Mouse (Mus musculus) cerebellum, postnatal 10 days (tissue): ENCODE measurements around the gene Gpx3.
A peak's percentile ranks its signal among the peaks of the same experiment; 100 is the strongest.

Experiments
- DNase-seq, 2 experiments: peaks; one replicate each; pipeline ENCODE4 v3.0.0; 2021; ENCODE audit warnings: mixed read lengths in 2 of 2

Gpx3 gene

GRCm38 (mm10) chr11:54881051-54881474 is 21.2 kb upstream of the Gpx3 start:
- DNase-seq, result no peak

GRCm38 (mm10) chr11:54882671-54883070 is 19.6 kb upstream of the Gpx3 start:
- DNase-seq, result no peak

- no peak for DNase-seq
Observed at GRCm38 (mm10) chr11:54884197-54884828, 17.9 kb upstream of the Gpx3 start.

- DNase-seq, result peak in 1 of 2 experiments; percentile 22
Observed at GRCm38 (mm10) chr11:54884937-54885336, 17.3 kb upstream of the Gpx3 start.

GRCm38 (mm10) chr11:54885406-54885805 is 16.8 kb upstream of the Gpx3 start:
- no peak for DNase-seq

GRCm38 (mm10) chr11:54887927-54888326 is 14.3 kb upstream of the Gpx3 start:
- DNase-seq, result no peak

- DNase-seq, result no peak
Observed at GRCm38 (mm10) chr11:54891341-54891740, 10.9 kb upstream of the Gpx3 start.

- no peak for DNase-seq
Observed at GRCm38 (mm10) chr11:54892091-54892490, 10.2 kb upstream of the Gpx3 start.

- DNase-seq, result no peak
Observed at GRCm38 (mm10) chr11:54894589-54894988, 7.7 kb upstream of the Gpx3 start.

GRCm38 (mm10) chr11:54896646-54897045 is 5.6 kb upstream of the Gpx3 start:
- peak; percentile 71 to 78 for DNase-seq

- no peak for DNase-seq
Observed at GRCm38 (mm10) chr11:54897470-54897869, 4.8 kb upstream of the Gpx3 start.

GRCm38 (mm10) chr11:54899657-54900056 is 2.6 kb upstream of the Gpx3 start:
- no peak for DNase-seq

GRCm38 (mm10) chr11:54903339-54903738 is 1.1 kb downstream of the Gpx3 start:
- no peak for DNase-seq

- no peak for DNase-seq
Observed at GRCm38 (mm10) chr11:54903940-54904706, 1.9 kb downstream of the Gpx3 start.

GRCm38 (mm10) chr11:54905086-54905485 is 2.8 kb downstream of the Gpx3 start:
- DNase-seq, result no peak

GRCm38 (mm10) chr11:54905931-54906330 is 3.7 kb downstream of the Gpx3 start:
- DNase-seq, result no peak

GRCm38 (mm10) chr11:54906466-54906865 is 4.2 kb downstream of the Gpx3 start:
- no peak for DNase-seq

- DNase-seq, result no peak
Observed at GRCm38 (mm10) chr11:54907259-54907658, 5.0 kb downstream of the Gpx3 start.

GRCm38 (mm10) chr11:54909273-54909672 is 7.0 kb downstream of the Gpx3 start:
- no peak for DNase-seq

GRCm38 (mm10) chr11:54910081-54910665 is 7.9 kb downstream of the Gpx3 start:
- no peak for DNase-seq

- DNase-seq, result no peak
Observed at GRCm38 (mm10) chr11:54911201-54911600, 8.9 kb downstream of the Gpx3 start.

GRCm38 (mm10) chr11:54911671-54912502 is 9.6 kb downstream of the Gpx3 start:
- DNase-seq, result no peak
